Comparison of ENCODE assay signal across 23 mouse cellular contexts in the genomic region with DNA sequence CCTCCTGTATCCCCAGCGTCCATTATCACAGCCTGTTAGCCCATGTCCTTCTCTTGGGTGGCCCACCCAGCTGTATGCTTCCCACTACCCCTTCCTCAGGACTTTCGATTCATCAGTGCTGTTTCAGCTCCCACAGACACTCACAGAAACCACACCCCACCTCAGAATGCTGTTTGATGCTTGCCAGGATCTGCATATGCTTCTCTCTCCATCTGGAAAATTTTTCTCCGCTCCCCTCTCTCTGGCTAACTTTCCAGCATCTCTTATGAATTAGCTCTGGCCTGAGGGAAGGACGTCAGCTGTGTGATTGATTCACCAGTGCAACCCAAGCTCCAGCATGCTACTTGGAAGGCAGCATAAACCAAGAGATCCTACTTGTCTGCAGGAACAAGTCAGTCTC.
A peak's percentile ranks its signal among the peaks of the same experiment; 100 is the strongest.
DNase-seq lines count a peak whose midpoint lies in the region; ATAC-seq and TF ChIP-seq lines count a peak whose summit lies in the region.
"Had no signal": no experiment of that assay in that cellular context is flagged by ENCODE, and none has a peak within 500 bp of the region (broad histone marks: within the 10 kb centered on the region; RNA-seq: fewer than 3 reads in every experiment).

No protein-coding gene starts in this region.

- peak; percentile 26 for DNase-seq in forebrain, postnatal 0 days
- DNase-seq in forebrain, embryonic 14.5 days (ENCODE audit: low spot score), result no peak
- DNase-seq in layer of hippocampus, adult 8-10 months (ENCODE audit: low spot score in 2 of 2), result peak; percentile 25 to 37
- no peak for DNase-seq in layer of hippocampus, adult 11-12 months (ENCODE audit: low spot score)
- peak; percentile 37 to 62 for DNase-seq in right cerebral cortex, postnatal 10 days (ENCODE audit: low spot score in 2 of 2)
- no peak for DNase-seq in right cerebral cortex, adult 18-20 months
- DNase-seq: adrenal gland, postnatal 14 days; cerebellum, adult 9-10 months; kidney, postnatal 36 days; lung, adult 18-20 months; lung, postnatal 10 days; right cerebral cortex, postnatal 4 days; thymus, adult 18-20 months; thymus, postnatal 4 days had no signal

- no peaks in the 10 kb centered on the region for H3K9me3 ChIP-seq in forebrain, postnatal 0 days (ENCODE audit: low read length)
- no peaks in the 10 kb centered on the region for H3K9me3 ChIP-seq in forebrain, embryonic 14.5 days (replicated peaks; ENCODE audit: control insufficient read depth, low read length)
- H3K9me3 ChIP-seq in kidney, embryonic 14.5 days (ENCODE audit: control insufficient read depth, low read length), result no peaks in the 10 kb centered on the region
- H3K9me3 ChIP-seq: heart, embryonic 10.5 days; hindbrain, embryonic 10.5 days; kidney, embryonic 15.5 days; limb, embryonic 12.5 days; midbrain, embryonic 10.5 days; neural tube, embryonic 15.5 days had no signal

- no peaks in the 10 kb centered on the region for H3K36me3 ChIP-seq in forebrain, postnatal 0 days (ENCODE audit: insufficient read depth)
- H3K36me3 ChIP-seq in forebrain, embryonic 14.5 days (ENCODE audit: control insufficient read depth, insufficient read depth, low read length), result no peaks in the 10 kb centered on the region
- H3K36me3 ChIP-seq in kidney, embryonic 14.5 days (ENCODE audit: control insufficient read depth, insufficient read depth, low read length), result no peaks in the 10 kb centered on the region
- H3K36me3 ChIP-seq: heart, embryonic 10.5 days; hindbrain, embryonic 10.5 days; kidney, embryonic 15.5 days; limb, embryonic 12.5 days; liver, embryonic 12.5 days; midbrain, embryonic 10.5 days; neural tube, embryonic 15.5 days had no signal

- ATAC-seq in forebrain, postnatal 0 days, result no peak
- ATAC-seq in forebrain, embryonic 14.5 days, result no peak
- no peak for ATAC-seq in kidney, embryonic 14.5 days (ENCODE audit: low FRiP score, low TSS enrichment)
- ATAC-seq: intestine, postnatal 0 days; liver, embryonic 12.5 days had no signal

- 54% methylated on average over 4 of the region's 4 CpGs for WGBS in forebrain, postnatal 0 days
- WGBS in forebrain, embryonic 14.5 days, result 63% methylated on average over 4 of the region's 4 CpGs
- 85% methylated on average over 4 of the region's 4 CpGs for WGBS in kidney, embryonic 14.5 days

- H3K27me3 ChIP-seq in forebrain, postnatal 0 days (ENCODE audit: insufficient read depth, low read length), result no peaks in the 10 kb centered on the region
- no peaks in the 10 kb centered on the region for H3K27me3 ChIP-seq in forebrain, embryonic 14.5 days (replicated peaks; ENCODE audit: control insufficient read depth, insufficient read depth, low read length)
- H3K27me3 ChIP-seq in kidney, embryonic 14.5 days (ENCODE audit: control insufficient read depth, insufficient read depth, low read length), result no peaks in the 10 kb centered on the region
- H3K27me3 ChIP-seq: kidney, embryonic 15.5 days; limb, embryonic 12.5 days; liver, embryonic 12.5 days; neural tube, embryonic 15.5 days had no signal

- no peak for TF ChIP-seq CTCF in forebrain, postnatal 0 days (IDR thresholded peaks at IDR 0.05; ENCODE audit: low read depth)

- H3K27ac ChIP-seq in forebrain, postnatal 0 days (ENCODE audit: low read depth, low read length), result no peak overlapping the region
- no peak overlapping the region for H3K27ac ChIP-seq in forebrain, embryonic 14.5 days (ENCODE audit: low read depth, low read length)
- H3K27ac ChIP-seq in kidney, embryonic 14.5 days (ENCODE audit: low read depth, low read length), result no peak overlapping the region
- H3K27ac ChIP-seq: heart, embryonic 10.5 days; hindbrain, embryonic 10.5 days; kidney, embryonic 15.5 days; limb, embryonic 12.5 days; liver, embryonic 12.5 days; midbrain, embryonic 10.5 days; neural tube, embryonic 15.5 days had no signal

- H3K9ac ChIP-seq in forebrain, postnatal 0 days, result no peak overlapping the region
- H3K9ac ChIP-seq in forebrain, embryonic 14.5 days (ENCODE audit: low read length), result no peak overlapping the region
- H3K9ac ChIP-seq in kidney, embryonic 14.5 days (ENCODE audit: low read depth, low read length), result no peak overlapping the region
- H3K9ac ChIP-seq: kidney, embryonic 15.5 days; limb, embryonic 12.5 days; liver, embryonic 12.5 days; neural tube, embryonic 15.5 days had no signal

- H3K4me3 ChIP-seq in forebrain, postnatal 0 days (ENCODE audit: low read depth, low read length), result no peak overlapping the region
- no peak overlapping the region for H3K4me3 ChIP-seq in forebrain, embryonic 14.5 days (ENCODE audit: low read depth, low read length)
- no peak overlapping the region for H3K4me3 ChIP-seq in kidney, embryonic 14.5 days (ENCODE audit: low read length)
- H3K4me3 ChIP-seq: heart, embryonic 10.5 days; hindbrain, embryonic 10.5 days; kidney, embryonic 15.5 days; limb, embryonic 12.5 days; liver, embryonic 12.5 days; midbrain, embryonic 10.5 days; neural tube, embryonic 15.5 days had no signal

- 0 out of 2 replicates have a peak, but pooled peaks cover 2% of the 10 kb centered on the region for H3K4me1 ChIP-seq in forebrain, postnatal 0 days (ENCODE audit: insufficient read depth)
- H3K4me1 ChIP-seq in forebrain, embryonic 14.5 days (ENCODE audit: control insufficient read depth, insufficient read depth, low read length), result peaks cover 8% of the 10 kb centered on the region; the same call in 1 of the 2 replicates
- H3K4me1 ChIP-seq in kidney, embryonic 14.5 days (ENCODE audit: control insufficient read depth, insufficient read depth, low read length), result no peaks in the 10 kb centered on the region
- H3K4me1 ChIP-seq: heart, embryonic 10.5 days; hindbrain, embryonic 10.5 days; kidney, embryonic 15.5 days; limb, embryonic 12.5 days; liver, embryonic 12.5 days; neural tube, embryonic 15.5 days had no signal

- no peak overlapping the region for H3K4me2 ChIP-seq in forebrain, postnatal 0 days (ENCODE audit: low read depth)
- no peak overlapping the region for H3K4me2 ChIP-seq in forebrain, embryonic 14.5 days (ENCODE audit: low read length)
- no peak overlapping the region for H3K4me2 ChIP-seq in kidney, embryonic 14.5 days (replicated peaks; ENCODE audit: low read depth, low read length)
- H3K4me2 ChIP-seq: kidney, embryonic 15.5 days; limb, embryonic 12.5 days; liver, embryonic 12.5 days; neural tube, embryonic 15.5 days had no signal

Comparison
In these comparisons a context has a peak if more than half of its experiments do, and no peak if none do; other contexts are left out.
1. DNase-seq: peak in forebrain, postnatal 0 days (single experiment), layer of hippocampus, adult 8-10 months (2 of 2) and right cerebral cortex, postnatal 10 days (2 of 2); none in forebrain, embryonic 14.5 days (single experiment), layer of hippocampus, adult 11-12 months (single experiment) and right cerebral cortex, adult 18-20 months (single experiment).